Mouse (Mus musculus) embryonic facial prominence, embryonic 11.5 days (tissue): Measurements from ENCODE around the gene Cabin1. TPM values are rescaled to one million over a fixed set of nuclear protein-coding genes. Genes with fewer than 3 reads are reported as not detected.

Experiments used
- ATAC-seq: fragments of 200-750 bp; cut with Nextera tagmentation; replicated peaks from 2 replicates; pipeline ENCODE4 v1.8.0; 2017; ENCODE audit warnings: low read depth; ENCODE audit not compliant: insufficient number of reproducible peaks, low FRiP score, low TSS enrichment
- DNase-seq: peaks from one replicate; pipeline ENCODE4 v3.0.0-alpha.2; 2015; ENCODE audit warnings: low spot score
- H3K27ac ChIP-seq: fragments of 300-500 bp; sonication (generic); replicated peaks from 2 replicates; pipeline ENCODE4 v1.5.1; 2014; ENCODE audit warnings: mild to moderate bottlenecking, low read depth, low read length, control low read depth
- H3K27me3 ChIP-seq: fragments of 300-500 bp; sonication (generic); 2 replicates; pipeline ENCODE4 v1.6.1; 2014; ENCODE audit warnings: mild to moderate bottlenecking, low read length, moderate library complexity, mixed read lengths; ENCODE audit not compliant: control insufficient read depth, insufficient read depth
- H3K36me3 ChIP-seq: fragments of 300-500 bp; sonication (generic); replicated peaks from 2 replicates; pipeline ENCODE4 v1.6.1; 2014; ENCODE audit warnings: low read depth, mild to moderate bottlenecking, low read length, moderate library complexity, mixed read lengths; ENCODE audit not compliant: control insufficient read depth, insufficient read depth
- H3K4me1 ChIP-seq: fragments of 300-500 bp; sonication (generic); 2 replicates; pipeline ENCODE4 v1.6.1; 2014; ENCODE audit warnings: low read length, mixed read lengths; ENCODE audit not compliant: control insufficient read depth, insufficient read depth
- H3K4me2 ChIP-seq: fragments of 300-500 bp; sonication (generic); 2 replicates; pipeline ENCODE4 v1.6.1; 2014; ENCODE audit warnings: low read depth, mild to moderate bottlenecking, control low read depth, low read length, moderate library complexity
- H3K4me3 ChIP-seq: fragments of 300-500 bp; sonication (generic); 2 replicates; pipeline ENCODE4 v1.5.1; 2014; ENCODE audit warnings: low read depth, low read length, control low read depth
- H3K9ac ChIP-seq: fragments of 300-500 bp; sonication (generic); replicated peaks from 2 replicates; pipeline ENCODE4 v1.6.1; 2014; ENCODE audit warnings: mild to moderate bottlenecking, control low read depth, low read length
- H3K9me3 ChIP-seq: fragments of 300-500 bp; sonication (generic); replicated peaks from 2 replicates; pipeline ENCODE4 v1.6.1; 2016; ENCODE audit warnings: mild to moderate bottlenecking, low read length, inconsistent platforms, mixed read lengths; ENCODE audit not compliant: control insufficient read depth
- WGBS: fragments of 180-500 bp; shearing (Covaris S2); extraction: QIAGEN DNeasy Blood & Tissue Kit; methylation state at CpG from one replicate; pipeline ENCODE4 v1.1.7; 2014; 5-methylcytosine and 5-hydroxymethylcytosine counted together
- polyA plus RNA-seq: library from polyadenylated mRNA; unstranded; fragments of >200 nt; fragmentation: Nextera tagmentation; extraction: Ambion mirVana; gene quantifications from 2 replicates; pipeline ENCODE4 v1.2.1, GENCODE M21; 2014

The Cabin1 gene
- polyA plus RNA-seq, 1 experiment from 2014 or later, result 21.7 TPM

- Histone ChIP-seq H3K36me3 (peaks cover 8% of the 10 kb centered on the region), H3K4me1 (no peaks in the 10 kb centered on the region), H3K9ac (no peak overlapping the region), H3K4me2 (no peak overlapping the region), H3K27me3 (no peaks in the 10 kb centered on the region), H3K4me3 (no peak overlapping the region), H3K9me3 (no peaks in the 10 kb centered on the region), H3K27ac (no peak overlapping the region)
- ATAC-seq (no peak), DNase-seq (no peak)
- WGBS, result 83% methylated on average over 4 of the region's 4 CpGs
These were observed 110.1 kb downstream of the Cabin1 start for GRCm38 (mm10) chr10:75654053-75654452.

GRCm38 (mm10) chr10:75651381-75652068, 112.6 kb downstream of the Cabin1 start:
- peaks cover 3% of the 10 kb centered on the region for H3K36me3 ChIP-seq
- 95% methylated on average over 16 of the region's 16 CpGs for WGBS

GRCm38 (mm10) chr10:75650306-75650902, 113.7 kb downstream of the Cabin1 start:
- H3K36me3 ChIP-seq, result peaks cover 3% of the 10 kb centered on the region
- H3K27me3 ChIP-seq, result no peaks in the 10 kb centered on the region
- no peak overlapping the region for H3K4me3 ChIP-seq
- H3K9ac ChIP-seq, result no peak overlapping the region
- H3K27ac ChIP-seq, result no peak overlapping the region
- no peaks in the 10 kb centered on the region for H3K9me3 ChIP-seq
- H3K4me2 ChIP-seq, result no peak overlapping the region
- DNase-seq, result no peak
- no peaks in the 10 kb centered on the region for H3K4me1 ChIP-seq
- ATAC-seq, result no peak
- 90% methylated on average over 6 of the region's 6 CpGs for WGBS

More at GRCm38 (mm10) chr10:75651381-75652068, 112.6 kb downstream of the Cabin1 start:
- no peaks in the 10 kb centered on the region for H3K4me1 ChIP-seq
- DNase-seq (no peak), ATAC-seq (no peak)
- H3K27me3 ChIP-seq, result no peaks in the 10 kb centered on the region
- H3K9me3 ChIP-seq, result no peaks in the 10 kb centered on the region
- no peak overlapping the region for H3K4me3 ChIP-seq
- no peak overlapping the region for H3K27ac ChIP-seq
- no peak overlapping the region for H3K9ac ChIP-seq
- H3K4me2 ChIP-seq, result no peak overlapping the region

GRCm38 (mm10) chr10:75649406-75649995, 114.6 kb downstream of the Cabin1 start:
- Histone ChIP-seq H3K9me3 (no peaks in the 10 kb centered on the region), H3K4me1 (no peaks in the 10 kb centered on the region), H3K27me3 (no peaks in the 10 kb centered on the region), H3K9ac (no peak overlapping the region), H3K4me3 (no peak overlapping the region), H3K36me3 (peaks cover 3% of the 10 kb centered on the region), H3K4me2 (no peak overlapping the region), H3K27ac (no peak overlapping the region)
- no peak for ATAC-seq
- DNase-seq, result no peak
- 93% methylated on average over 4 of the region's 4 CpGs for WGBS

- no peaks in the 10 kb centered on the region for H3K4me1 ChIP-seq
- peaks cover 3% of the 10 kb centered on the region for H3K36me3 ChIP-seq
- no peak overlapping the region for H3K27ac ChIP-seq
- no peak for DNase-seq
- no peaks in the 10 kb centered on the region for H3K9me3 ChIP-seq
- no peaks in the 10 kb centered on the region for H3K27me3 ChIP-seq
- H3K4me3 ChIP-seq, result no peak overlapping the region
- WGBS, result 95% methylated on average over 7 of the region's 7 CpGs
- H3K9ac ChIP-seq, result no peak overlapping the region
- no peak for ATAC-seq
- no peak overlapping the region for H3K4me2 ChIP-seq
These were observed 115.1 kb downstream of the Cabin1 start for GRCm38 (mm10) chr10:75649001-75649400.

GRCm38 (mm10) chr10:75648091-75648490, 116.0 kb downstream of the Cabin1 start:
- WGBS, result 94% methylated on average over 6 of the region's 6 CpGs
- no peaks in the 10 kb centered on the region for H3K9me3 ChIP-seq
- H3K36me3 ChIP-seq, result peaks cover 3% of the 10 kb centered on the region
- H3K9ac ChIP-seq, result no peak overlapping the region
- no peaks in the 10 kb centered on the region for H3K4me1 ChIP-seq
- H3K4me2 ChIP-seq, result no peak overlapping the region
- DNase-seq (no peak), ATAC-seq (no peak)
- no peak overlapping the region for H3K4me3 ChIP-seq
- H3K27me3 ChIP-seq, result no peaks in the 10 kb centered on the region
- no peak overlapping the region for H3K27ac ChIP-seq

GRCm38 (mm10) chr10:75647362-75647761, 116.8 kb downstream of the Cabin1 start:
- WGBS, result 93% methylated on average over 3 of the region's 3 CpGs
- no peak overlapping the region for H3K9ac ChIP-seq
- DNase-seq, result no peak

GRCm38 (mm10) chr10:75646406-75646805, 117.7 kb downstream of the Cabin1 start:
- Histone ChIP-seq H3K4me2 (no peak overlapping the region), H3K4me3 (no peak overlapping the region), H3K27me3 (no peaks in the 10 kb centered on the region), H3K9ac (no peak overlapping the region), H3K27ac (no peak overlapping the region), H3K9me3 (no peaks in the 10 kb centered on the region), H3K4me1 (no peaks in the 10 kb centered on the region), H3K36me3 (no peaks in the 10 kb centered on the region; the same call in 1 of the 2 replicates)
- ATAC-seq (no peak), DNase-seq (no peak)
- WGBS, result 94% methylated on average over 6 of the region's 6 CpGs

More at GRCm38 (mm10) chr10:75647362-75647761, 116.8 kb downstream of the Cabin1 start:
- Histone ChIP-seq H3K4me3 (no peak overlapping the region), H3K36me3 (no peaks in the 10 kb centered on the region; the same call in 1 of the 2 replicates), H3K9me3 (no peaks in the 10 kb centered on the region), H3K4me2 (no peak overlapping the region), H3K27ac (no peak overlapping the region), H3K4me1 (no peaks in the 10 kb centered on the region), H3K27me3 (no peaks in the 10 kb centered on the region)
- no peak for ATAC-seq
